Mouse (Mus musculus) erythroblast, embryonic 14.5 days (primary cell): ENCODE measurements around the gene Trmt1.

Source experiments
- GATA1 ChIP-seq: IDR thresholded peaks from 2 replicates; pipeline ENCODE4 v1.6.1; 2012; ENCODE audit warnings: low read length, inconsistent platforms, mixed read lengths
- TAL1 ChIP-seq: IDR thresholded peaks from 3 replicates; pipeline ENCODE4 v1.6.1; 2012; ENCODE audit warnings: low read length, inconsistent platforms, mixed read lengths

- TF ChIP-seq TAL1: no peak
- no peak for TF ChIP-seq GATA1
These were observed 9.0 kb downstream of the Trmt1 start for GRCm38 (mm10) chr8:84695140-84695539.
